Mouse (Mus musculus): Measurements from ENCODE around the gene Ucp2.

DNA sequence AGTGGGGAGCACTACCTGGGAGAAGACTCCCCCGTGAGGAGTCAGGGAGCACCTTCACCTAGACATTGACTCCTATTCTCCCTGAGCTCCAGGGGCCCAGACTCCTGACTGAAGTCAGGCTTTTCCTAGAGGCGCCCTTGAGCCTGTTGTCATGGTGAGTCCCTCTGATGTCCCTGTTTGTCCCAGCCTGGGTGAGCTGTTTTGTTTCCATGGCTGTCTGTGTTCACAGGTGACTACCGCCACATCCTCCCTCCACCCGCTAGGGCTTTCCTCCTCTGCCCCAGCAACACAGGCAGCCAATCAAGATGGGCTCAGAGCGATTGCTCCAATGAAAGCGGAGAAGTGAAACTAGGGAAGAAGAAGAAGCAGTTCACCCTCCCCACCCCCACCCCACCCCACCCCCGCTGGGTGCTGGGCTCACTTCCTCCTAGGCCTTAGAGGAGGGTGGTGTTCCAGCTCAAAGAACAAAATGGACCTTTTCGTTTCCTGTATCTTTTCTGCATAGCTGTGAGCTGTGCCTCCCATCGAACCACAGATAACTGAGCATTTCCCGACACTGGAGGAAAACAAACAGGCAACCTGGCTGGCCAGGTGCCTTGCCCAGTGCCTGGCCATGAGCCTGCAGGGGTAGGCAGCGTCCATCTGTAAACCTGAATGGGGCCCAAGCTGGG, 2.6 kb downstream of the Ucp2 start:
- TF ChIP-seq CTCF (conservative IDR thresholded peaks at IDR 0.05; ENCODE audit: insufficient read depth, insufficient read length, low read depth, low read length) (0 out of 2 replicates have a peak, but pooled peaks have one; percentile 0), POLR2A (IDR thresholded peaks at IDR 0.05; ENCODE audit: low read depth, low read length) (no peak)
